Mouse (Mus musculus) megakaryocyte, embryonic 14.5 days (primary cell): Measurements from ENCODE around the gene Zdhhc22.

Experiments
- FLI1 ChIP-seq: IDR thresholded peaks from 2 replicates; pipeline ENCODE4 v1.6.1; 2012; ENCODE audit warnings: low read length, inconsistent platforms, mixed read lengths
- GATA1 ChIP-seq: IDR thresholded peaks from 3 replicates; pipeline ENCODE4 v1.6.1; 2012; ENCODE audit warnings: mixed read lengths, low read length, inconsistent platforms, borderline replicate concordance

DNA sequence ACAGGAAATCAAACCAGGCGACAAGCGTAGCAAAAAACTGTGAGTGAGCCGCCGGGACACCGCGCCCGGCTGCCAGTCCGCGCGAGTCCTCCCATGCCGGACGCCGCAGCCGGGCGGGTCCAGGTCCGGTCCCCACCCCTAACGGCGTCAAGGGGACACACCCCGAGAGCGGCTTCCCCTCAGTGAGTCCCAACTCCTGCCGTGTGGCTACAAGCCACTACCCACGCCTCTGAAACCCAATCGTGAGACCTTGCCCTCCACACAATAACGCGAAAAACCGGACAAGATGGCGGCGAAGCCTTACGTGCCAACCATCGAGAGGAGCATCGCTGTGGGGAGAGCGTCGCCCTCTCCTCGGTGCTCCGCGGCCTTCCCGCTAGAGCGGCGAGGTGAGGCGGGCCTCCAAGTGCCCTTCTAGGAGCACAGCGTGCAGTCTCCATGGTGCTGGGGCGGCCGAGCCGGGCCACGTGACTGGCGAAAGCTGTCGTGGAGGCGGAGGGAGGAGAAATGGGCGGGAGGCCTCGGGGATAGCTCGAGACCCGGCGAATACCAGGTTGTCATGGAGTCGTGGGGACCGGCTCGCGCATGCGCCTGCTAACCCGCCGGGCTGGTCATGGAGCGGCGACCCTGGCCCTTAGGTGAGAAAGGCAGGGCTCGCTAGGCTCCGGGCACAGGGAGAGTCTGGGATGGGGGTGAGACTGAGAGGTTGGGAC, 43.2 kb downstream of the Zdhhc22 start, which contains the start of gene Cipc:
- TF ChIP-seq GATA1, result no peak
- TF ChIP-seq FLI1, result no peak
